Mouse (Mus musculus) forebrain, postnatal 0 days (tissue): Measurements from ENCODE around the gene Isyna1. TPM values are rescaled to one million over a fixed set of nuclear protein-coding genes. Genes with fewer than 3 reads are reported as not detected.
"Not testable (repeated sequence)": the region's sequence is repeated elsewhere in the genome, so short reads cannot be mapped to it uniquely, and the experiment has no call there.

Experiments
- ATAC-seq: fragments of 200-750 bp; cut with Nextera tagmentation; 2 replicates; pipeline ENCODE4 v1.8.0; 2017; ENCODE audit warnings: mild to moderate bottlenecking, moderate library complexity
- DNase-seq: peaks from one replicate; pipeline ENCODE4 v3.0.0-alpha.2; 2015
- H3K27ac ChIP-seq: fragments of 300-500 bp; sonication (generic); 2 replicates; pipeline ENCODE4 v1.5.1; 2014; ENCODE audit warnings: low read depth, mild to moderate bottlenecking, antibody characterized with exemption, low read length, moderate library complexity, mixed read lengths
- H3K27me3 ChIP-seq: fragments of 300-500 bp; sonication (generic); 2 replicates; pipeline ENCODE4 v1.6.1; 2014; ENCODE audit warnings: mild to moderate bottlenecking, low read length, mixed read lengths; ENCODE audit not compliant: insufficient read depth
- H3K36me3 ChIP-seq: fragments of 300-500 bp; sonication (generic); 2 replicates; pipeline ENCODE4 v1.6.1; 2014; ENCODE audit warnings: mild to moderate bottlenecking, moderate library complexity; ENCODE audit not compliant: insufficient read depth
- H3K4me1 ChIP-seq: fragments of 300-500 bp; sonication (generic); 2 replicates; pipeline ENCODE4 v1.6.1; 2014; ENCODE audit warnings: antibody characterized with exemption; ENCODE audit not compliant: insufficient read depth
- H3K4me2 ChIP-seq: fragments of 300-500 bp; sonication (generic); 2 replicates; pipeline ENCODE4 v1.6.1; 2014; ENCODE audit warnings: low read depth, mild to moderate bottlenecking, moderate library complexity
- H3K4me3 ChIP-seq: fragments of 300-500 bp; sonication (generic); 2 replicates; pipeline ENCODE4 v1.5.1; 2014; ENCODE audit warnings: low read depth, low read length, mixed read lengths
- H3K9ac ChIP-seq: fragments of 300-500 bp; sonication (generic); 2 replicates; pipeline ENCODE4 v1.6.1; 2014; ENCODE audit warnings: mild to moderate bottlenecking
- H3K9me3 ChIP-seq: fragments of 300-500 bp; sonication (generic); 2 replicates; pipeline ENCODE4 v1.6.1; 2016; ENCODE audit warnings: low read length
- CTCF ChIP-seq: sonication (generic); IDR thresholded peaks from 2 replicates; pipeline ENCODE4 v1.5.1; 2016; ENCODE audit warnings: antibody characterized with exemption, control low read depth, low read depth
- WGBS: fragments of 180-500 bp; shearing (Covaris S2); extraction: QIAGEN DNeasy Blood & Tissue Kit; methylation state at CpG from one replicate; pipeline ENCODE4 v1.1.7; 2014; 5-methylcytosine and 5-hydroxymethylcytosine counted together
- polyA plus RNA-seq: library from polyadenylated mRNA; unstranded; fragments of >200 nt; fragmentation: Nextera tagmentation; extraction: Ambion mirVana; gene quantifications from 2 replicates; pipeline ENCODE4 v1.2.1, GENCODE M21; 2015
- total RNA-seq: library from RNA; depleted of rRNA; stranded (reverse); fragments of >200 nt; gene quantifications from 2 replicates; pipeline ENCODE4 v1.2.3, GENCODE M21; 2014

The Isyna1 gene
- total and polyA plus RNA-seq, 2 experiments from 2014 or later, result 106 to 136 TPM

DNA sequence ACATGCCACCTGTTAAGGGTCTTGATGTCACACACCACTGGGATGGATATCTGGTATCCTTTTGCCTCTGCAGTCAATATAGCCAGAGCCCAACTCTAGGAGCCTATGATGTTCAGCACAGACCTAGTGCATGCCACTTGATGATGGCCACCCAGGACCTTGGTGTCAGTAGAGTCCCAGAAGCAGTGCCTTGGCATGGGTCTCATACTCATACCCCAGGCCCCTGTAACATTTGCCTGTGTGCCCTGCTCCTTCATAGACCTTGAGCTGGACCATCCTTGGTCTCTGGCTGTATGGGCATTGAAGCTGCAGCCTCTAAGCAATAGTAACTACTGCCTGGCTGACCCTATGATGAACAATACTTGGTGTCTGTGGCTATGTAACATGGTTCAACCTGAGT is 19.9 kb upstream of the Isyna1 start:
- DNase-seq (no peak), ATAC-seq (no peak)
- TF ChIP-seq CTCF, result no peak
- Histone ChIP-seq H3K4me2 (no peak overlapping the region), H3K27me3 (no peaks in the 10 kb centered on the region), H3K9me3 (no peaks in the 10 kb centered on the region), H3K36me3 (peaks cover 22% of the 10 kb centered on the region), H3K27ac (no peak overlapping the region), H3K4me1 (no peaks in the 10 kb centered on the region), H3K9ac (no peak overlapping the region), H3K4me3 (no peak overlapping the region)

DNA sequence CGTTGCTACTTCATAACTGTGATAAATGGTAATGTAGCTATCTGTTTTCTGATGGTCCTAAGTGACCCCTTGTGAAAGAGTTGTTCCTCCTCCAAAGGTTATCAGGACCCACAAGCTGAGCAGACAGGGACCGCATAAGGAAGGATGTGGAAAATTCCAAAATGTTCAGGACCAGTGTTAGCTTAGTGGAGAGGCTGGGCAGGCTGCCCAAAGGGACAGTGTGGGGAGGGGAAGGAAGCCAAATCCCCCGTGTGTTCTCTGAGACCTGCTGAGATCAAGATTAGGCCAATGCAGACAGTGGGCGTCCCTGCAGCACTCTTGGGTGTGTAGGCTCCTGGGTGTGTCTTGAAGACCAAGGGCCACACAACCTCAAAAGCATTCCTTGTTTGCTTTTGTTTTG is 19.3 kb upstream of the Isyna1 start:
- Histone ChIP-seq H3K9me3 (no peaks in the 10 kb centered on the region), H3K4me1 (no peaks in the 10 kb centered on the region), H3K4me3 (no peak overlapping the region), H3K36me3 (peaks cover 24% of the 10 kb centered on the region), H3K27ac (no peak overlapping the region), H3K9ac (no peak overlapping the region), H3K4me2 (no peak overlapping the region), H3K27me3 (no peaks in the 10 kb centered on the region)
- no peak for DNase-seq
- WGBS, result 78% methylated on average over 4 of the region's 4 CpGs
- no peak for ATAC-seq
- TF ChIP-seq CTCF, result no peak

DNA sequence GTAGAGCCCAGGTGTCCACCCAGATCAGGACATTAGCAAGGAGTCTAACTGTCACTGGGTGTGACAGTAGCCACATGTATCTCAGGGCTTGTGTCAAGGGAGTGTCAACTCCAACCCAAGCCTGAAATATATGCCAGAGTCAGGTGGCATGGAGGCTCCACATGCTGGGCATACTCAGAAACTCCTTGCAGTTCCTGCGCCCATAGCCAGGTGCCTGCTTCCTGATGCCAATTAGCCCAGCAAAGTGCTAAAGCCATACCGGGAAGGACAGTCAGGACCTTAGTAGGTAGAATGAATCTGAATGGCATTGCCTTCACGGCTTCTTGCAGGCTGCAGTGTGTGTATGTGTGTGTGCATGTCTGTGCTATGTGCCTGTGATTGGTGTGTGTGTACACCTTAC is 17.0 kb upstream of the Isyna1 start:
- Histone ChIP-seq H3K9me3 (no peaks in the 10 kb centered on the region), H3K36me3 (peaks cover 46% of the 10 kb centered on the region), H3K9ac (no peak overlapping the region), H3K4me3 (no peak overlapping the region), H3K27ac (no peak overlapping the region), H3K4me1 (no peaks in the 10 kb centered on the region), H3K4me2 (no peak overlapping the region), H3K27me3 (no peaks in the 10 kb centered on the region)
- DNase-seq (no peak), ATAC-seq (no peak)
- no peak for TF ChIP-seq CTCF
- WGBS, result 93% methylated on average over 3 of the region's 3 CpGs

GRCm38 (mm10) chr8:70583476-70584387 is 10.4 kb upstream of the Isyna1 start:
- peak; percentile 21 for ATAC-seq
- Histone ChIP-seq H3K9me3 (no peaks in the 10 kb centered on the region), H3K36me3 (peaks cover 76% of the 10 kb centered on the region), H3K4me2 (no peak overlapping the region), H3K27me3 (no peaks in the 10 kb centered on the region), H3K4me1 (no peaks in the 10 kb centered on the region), H3K4me3 (no peak overlapping the region), H3K9ac (no peak overlapping the region), H3K27ac (no peak overlapping the region)
- WGBS, result 82% methylated on average over 18 of the region's 18 CpGs
- DNase-seq, result no peak
- no peak for TF ChIP-seq CTCF

DNA sequence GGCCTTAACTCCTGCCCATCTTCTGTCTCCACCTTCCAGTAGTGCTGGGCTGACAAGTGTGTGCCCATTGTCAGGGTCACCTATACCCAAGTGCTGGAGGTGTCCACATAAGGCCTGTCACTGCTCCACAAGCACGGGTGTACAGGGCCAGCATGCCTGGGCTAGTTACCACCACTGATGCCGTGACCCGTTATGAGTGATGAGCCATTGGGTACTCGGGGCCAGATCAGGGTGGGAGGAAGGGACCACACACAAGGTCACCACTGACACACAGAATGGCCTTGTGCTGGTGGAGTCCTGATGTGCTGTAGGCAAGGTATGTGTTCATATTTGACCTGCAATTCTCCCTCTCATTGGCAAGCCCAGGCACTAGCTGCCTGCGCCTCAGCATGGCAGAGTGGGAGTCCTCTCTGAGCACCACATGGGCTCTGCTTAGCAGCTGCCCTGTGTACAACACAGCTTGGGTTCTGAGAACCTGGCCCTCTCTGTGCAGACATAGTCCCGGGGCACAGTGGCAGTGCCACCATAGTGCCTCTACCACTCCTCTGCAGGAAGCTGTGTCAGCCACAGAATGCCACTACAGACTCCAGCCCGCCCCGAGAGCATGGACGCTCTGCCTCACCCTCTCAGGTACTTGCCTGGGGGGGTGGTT is 9.4 kb upstream of the Isyna1 start:
- Histone ChIP-seq H3K4me1 (no peaks in the 10 kb centered on the region), H3K36me3 (peaks cover 74% of the 10 kb centered on the region), H3K9ac (no peak overlapping the region; the same call in 1 of the 2 replicates), H3K27me3 (no peaks in the 10 kb centered on the region), H3K4me2 (no peak overlapping the region), H3K9me3 (no peaks in the 10 kb centered on the region), H3K27ac (no peak overlapping the region), H3K4me3 (no peak overlapping the region)
- peak; percentile 14; the same call in 1 of the 2 replicates for ATAC-seq
- DNase-seq, result no peak
- WGBS, result 92% methylated on average over 9 of the region's 9 CpGs
- TF ChIP-seq CTCF, result no peak

- DNase-seq, result peak; percentile 44
- ATAC-seq, result peak; percentile 83
- Histone ChIP-seq H3K4me2 (no peak overlapping the region), H3K27me3 (no peaks in the 10 kb centered on the region), H3K27ac (no peak overlapping the region), H3K9me3 (no peaks in the 10 kb centered on the region), H3K4me1 (no peaks in the 10 kb centered on the region), H3K9ac (no peak overlapping the region; the same call in 1 of the 2 replicates), H3K36me3 (peaks cover 69% of the 10 kb centered on the region), H3K4me3 (no peak overlapping the region)
- WGBS, result 37% methylated on average over 7 of the region's 7 CpGs
- TF ChIP-seq CTCF, result peak; percentile 74
Observed at GRCm38 (mm10) chr8:70585258-70585652, 8.9 kb upstream of the Isyna1 start.

- not testable (repeated sequence) for H3K9me3 ChIP-seq, DNase-seq, H3K27me3 ChIP-seq, H3K27ac ChIP-seq, H3K4me3 ChIP-seq, H3K9ac ChIP-seq, ATAC-seq, H3K4me2 ChIP-seq, H3K4me1 ChIP-seq
- H3K36me3 ChIP-seq, result peaks cover 57% of the 10 kb centered on the region
- WGBS, result 89% methylated on average over 4 of the region's 4 CpGs
Observed at GRCm38 (mm10) chr8:70587955-70588354, 6.2 kb upstream of the Isyna1 start.
